Mouse (Mus musculus) heart, adult 2 months (tissue): Measurements from ENCODE around the gene Vmn1r211.

Source experiments
- CTCF ChIP-seq: fragments of 200-600 bp; IDR thresholded peaks from 2 replicates; pipeline ENCODE4 v1.8.1; 2022; ENCODE audit warnings: antibody characterized with exemption, mild to moderate bottlenecking, moderate library complexity
- EP300 ChIP-seq: fragments of 200-500 bp; IDR thresholded peaks from 2 replicates; pipeline ENCODE4 v1.6.1; 2011; ENCODE audit warnings: low read depth, low read length, control low read depth; ENCODE audit not compliant: insufficient read depth
- POLR2A ChIP-seq: fragments of 200-500 bp; IDR thresholded peaks from 2 replicates; pipeline ENCODE4 v1.6.1; 2011; ENCODE audit warnings: mild to moderate bottlenecking, low read depth, low read length, control low read depth; ENCODE audit not compliant: insufficient read depth

- no peak for TF ChIP-seq POLR2A
- TF ChIP-seq CTCF = no peak
- no peak for TF ChIP-seq EP300
Observed at GRCm38 (mm10) chr13:22884105-22884504, 26.7 kb upstream of the Vmn1r211 start, which contains the start of gene Vmn1r212.
